Mouse (Mus musculus) myocyte (in vitro differentiated cells): ENCODE data around the gene Psd.

ENCODE experiments used
- MYOD1 ChIP-seq, 3 experiments: IDR thresholded peaks; one replicate each; pipeline ENCODE4 v1.6.1; 2011; ENCODE audit warnings: control low read depth in 2 of 3, low read depth in 2 of 3, mild to moderate bottlenecking in 2 of 3, moderate library complexity in 1 of 3; ENCODE audit not compliant: insufficient read length in 2 of 3, control insufficient read depth in 1 of 3
- MYOG ChIP-seq, 3 experiments: IDR thresholded peaks; one replicate each; pipeline ENCODE4 v1.6.1; 2011; ENCODE audit warnings: control low read depth in 2 of 3, low read depth in 2 of 3, mild to moderate bottlenecking in 2 of 3; ENCODE audit not compliant: insufficient read length in 2 of 3, control insufficient read depth in 1 of 3, insufficient read depth in 1 of 3
- POLR2A ChIP-seq: IDR thresholded peaks from one replicate; pipeline ENCODE4 v1.6.1; 2011; ENCODE audit warnings: low read depth, mild to moderate bottlenecking, control low read depth, moderate library complexity; ENCODE audit not compliant: insufficient read length
- POLR2AphosphoS2 ChIP-seq: IDR thresholded peaks from one replicate; pipeline ENCODE4 v1.6.1; 2011; ENCODE audit warnings: low read depth, control low read depth; ENCODE audit not compliant: insufficient read length
- SRF ChIP-seq: IDR thresholded peaks from one replicate; pipeline ENCODE4 v1.6.1; 2011; ENCODE audit warnings: low read depth; ENCODE audit not compliant: control insufficient read depth, insufficient read length
- TCF12 ChIP-seq: IDR thresholded peaks from one replicate; pipeline ENCODE4 v1.6.1; 2011; ENCODE audit warnings: mild to moderate bottlenecking, control low read depth; ENCODE audit not compliant: poor library complexity, insufficient read depth, severe bottlenecking
- TCF3 ChIP-seq: IDR thresholded peaks from one replicate; pipeline ENCODE4 v1.6.1; 2011; ENCODE audit warnings: low read depth, control low read depth; ENCODE audit not compliant: insufficient read length
- USF1 ChIP-seq: IDR thresholded peaks from one replicate; pipeline ENCODE4 v1.6.1; 2011; ENCODE audit warnings: low read depth, mild to moderate bottlenecking, control low read depth, moderate library complexity

DNA sequence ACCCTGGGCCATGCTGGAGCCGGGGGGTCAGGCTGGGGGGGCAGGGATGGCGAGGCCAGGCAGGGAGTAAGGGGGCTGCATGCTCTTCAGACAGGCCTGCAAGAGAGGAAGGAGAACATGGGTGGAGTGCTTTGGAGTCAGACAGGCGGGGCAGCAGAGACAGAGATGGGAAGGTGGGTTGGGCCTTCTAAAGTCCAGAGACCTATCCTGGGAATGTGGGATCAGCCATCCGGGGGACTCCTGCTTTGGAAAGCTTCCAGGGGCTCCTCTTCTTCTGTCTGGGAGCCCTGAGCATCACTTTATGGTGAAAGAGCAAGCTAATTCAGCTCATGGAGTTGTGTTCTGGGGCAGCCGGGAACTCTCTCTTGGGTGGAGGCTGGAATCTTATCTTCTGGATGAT is 2.0 kb downstream of the Psd start:
- TF ChIP-seq POLR2A: no peak
- no peak for TF ChIP-seq TCF12
- no peak for TF ChIP-seq TCF3
- no peak for TF ChIP-seq SRF
- no peak for TF ChIP-seq MYOG (IDR thresholded peaks at IDR 0.05; ENCODE audit: control insufficient read depth in 1 of 3, insufficient read depth in 1 of 3, insufficient read length in 2 of 3, low read depth in 2 of 3)
- no peak for TF ChIP-seq POLR2AphosphoS2
- no peak for TF ChIP-seq MYOD1 (IDR thresholded peaks at IDR 0.05; ENCODE audit: control insufficient read depth in 1 of 3, insufficient read length in 2 of 3, low read depth in 2 of 3)
- no peak for TF ChIP-seq USF1
